Mouse (Mus musculus): ENCODE results near the gene Zfp239. TPM values are rescaled to one million over a fixed set of nuclear protein-coding genes. Genes with fewer than 3 reads are reported as not detected.
A peak's percentile ranks its signal among the peaks of the same experiment; 100 is the strongest.

The Zfp239 gene
- total and polyA plus RNA-seq, 3 experiments, result 0.29 to 0.64 (median 0.47) TPM

GRCm38 (mm10) chr6:117918043-117918442, 56.1 kb downstream of the Zfp239 start:
- H3K27me3 ChIP-seq (ENCODE audit: control insufficient read depth, insufficient read depth, low read length), result no peaks in the 10 kb centered on the region
- TF ChIP-seq POLR2A (IDR thresholded peaks at IDR 0.05; ENCODE audit: insufficient read depth, low read depth, low read length) (no peak), EP300 (IDR thresholded peaks at IDR 0.05; ENCODE audit: insufficient read depth, low read depth, low read length) (no peak), CTCF (IDR thresholded peaks at IDR 0.05) (no peak)
- H3K4me1 ChIP-seq (ENCODE audit: control insufficient read depth, insufficient read depth, low read length), result peaks cover 8% of the 10 kb centered on the region
- H3K36me3 ChIP-seq (ENCODE audit: control insufficient read depth, insufficient read depth, low read length), result peaks cover 44% of the 10 kb centered on the region
- peak overlapping the region; percentile 63 for H3K4me3 ChIP-seq
- intact Hi-C loops (cut with DNase I), result loop anchor here (5.0 kb wide), 1 partner anchor 751 kb away; the partner anchor contains the start of gene Cxcl12
- no peak for DNase-seq
- 5% methylated on average over 5 of the region's 5 CpGs for WGBS
- peak overlapping the region; percentile 96 for H3K27ac ChIP-seq
- peaks cover 3% of the 10 kb centered on the region; the same call in 1 of the 2 replicates for H3K79me2 ChIP-seq (replicated peaks; ENCODE audit: control insufficient read depth, insufficient read depth, low read length)
- peak overlapping the region; percentile 54 for H3K9ac ChIP-seq (ENCODE audit: low read depth, low read length)

DNA sequence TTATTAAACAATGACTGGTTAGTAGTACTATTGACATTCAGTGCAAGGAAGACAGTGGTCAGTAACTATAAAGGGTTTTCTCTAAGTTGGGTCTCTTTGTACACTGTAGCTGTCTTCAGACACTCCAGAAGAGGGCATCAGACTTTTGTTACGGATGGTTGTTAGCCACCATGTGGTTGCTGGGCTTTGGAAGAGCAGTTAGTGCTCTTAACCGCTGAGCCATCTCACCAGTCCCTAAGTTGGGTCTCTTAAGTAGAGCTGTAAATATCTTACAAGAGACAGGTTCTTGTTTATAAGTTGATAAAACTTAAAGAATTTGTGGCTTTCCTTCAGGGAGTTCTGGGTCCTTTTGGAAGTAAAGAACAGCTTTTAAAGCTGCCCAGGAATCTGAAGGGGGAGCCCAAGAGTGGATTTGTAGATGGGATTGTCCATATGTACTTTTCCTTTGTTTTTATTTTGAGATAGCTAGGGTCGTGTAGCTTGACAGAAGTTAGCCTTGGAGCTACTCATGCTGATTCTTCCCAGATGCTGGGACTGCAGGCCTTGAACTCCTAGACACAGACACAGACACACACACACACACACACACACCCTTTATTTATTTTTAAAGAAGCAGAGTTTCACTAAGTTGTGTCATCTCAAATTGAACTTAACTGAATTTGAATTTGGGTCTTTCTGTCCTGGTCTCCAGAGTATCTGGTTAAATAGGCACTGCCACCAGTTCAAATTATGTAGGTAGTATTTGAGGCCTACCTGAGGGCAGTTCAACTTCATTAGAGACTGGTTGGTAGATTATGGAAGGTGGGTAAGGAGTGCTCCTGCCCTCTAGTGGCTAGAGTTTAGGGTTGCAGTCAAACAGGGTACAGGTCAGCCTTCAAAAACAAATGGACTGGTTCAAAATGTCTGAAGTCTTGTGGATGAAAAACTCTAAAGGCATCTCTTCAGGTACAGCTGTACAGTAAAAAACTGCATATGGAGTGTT, 59.0 kb downstream of the Zfp239 start:
- peak in 1 of 2 experiments; percentile 30 for DNase-seq
- H3K79me2 ChIP-seq (replicated peaks; ENCODE audit: control insufficient read depth, insufficient read depth, low read length), result peaks cover 3% of the 10 kb centered on the region; the same call in 1 of the 2 replicates
- peaks cover 6% of the 10 kb centered on the region for H3K4me1 ChIP-seq (ENCODE audit: control insufficient read depth, insufficient read depth, low read length)
- intact Hi-C loops (cut with DNase I), result loop anchor here (2.0 kb wide), 1 partner anchor 14 kb away; no protein-coding TSS in a partner anchor
- H3K4me3 ChIP-seq, result no peak overlapping the region
- H3K27ac ChIP-seq, result no peak overlapping the region
- WGBS, result 35% methylated on average over 3 of the region's 3 CpGs
- no peak overlapping the region for H3K9ac ChIP-seq (ENCODE audit: low read depth, low read length)
- H3K36me3 ChIP-seq (ENCODE audit: control insufficient read depth, insufficient read depth, low read length), result peaks cover 41% of the 10 kb centered on the region
- H3K27me3 ChIP-seq (ENCODE audit: control insufficient read depth, insufficient read depth, low read length), result no peaks in the 10 kb centered on the region
- TF ChIP-seq CTCF (IDR thresholded peaks at IDR 0.05), result peak; percentile 95
- TF ChIP-seq POLR2A (IDR thresholded peaks at IDR 0.05; ENCODE audit: insufficient read depth, low read depth, low read length), result no peak

GRCm38 (mm10) chr6:117922041-117922440, 60.1 kb downstream of the Zfp239 start:
- Histone ChIP-seq H3K4me1 (ENCODE audit: control insufficient read depth, insufficient read depth, low read length) (peaks cover 6% of the 10 kb centered on the region), H3K36me3 (ENCODE audit: control insufficient read depth, insufficient read depth, low read length) (peaks cover 38% of the 10 kb centered on the region), H3K9ac (ENCODE audit: low read depth, low read length) (no peak overlapping the region), H3K27ac (no peak overlapping the region), H3K27me3 (ENCODE audit: control insufficient read depth, insufficient read depth, low read length) (no peaks in the 10 kb centered on the region), H3K4me3 (no peak overlapping the region), H3K79me2 (replicated peaks; ENCODE audit: control insufficient read depth, insufficient read depth, low read length) (peaks cover 3% of the 10 kb centered on the region; the same call in 1 of the 2 replicates)
- WGBS, result 78% methylated on average over 3 of the region's 3 CpGs
- TF ChIP-seq EP300 (IDR thresholded peaks at IDR 0.05; ENCODE audit: insufficient read depth, low read depth, low read length) (no peak), POLR2A (IDR thresholded peaks at IDR 0.05; ENCODE audit: insufficient read depth, low read depth, low read length) (no peak), CTCF (IDR thresholded peaks at IDR 0.05) (no peak)
- DNase-seq, result no peak
- intact Hi-C loops (cut with DNase I), result no loop called here

Other genes with a start within 250 kb of the Zfp239 start
- 10 to 100 TPM; 28.4 to 30.9 TPM for gene Zfp637, start 20.9 kb upstream of the Zfp239 start, total RNA-seq (2021)
- 23.5 and 27.8 TPM in 2 replicates for gene Zfp637, start 20.9 kb upstream of the Zfp239 start, polyA plus RNA-seq (2012; rRNA removed)
- 100 to 1,000 TPM; 185 to 192 TPM for gene Hnrnpf, start 38.2 kb downstream of the Zfp239 start, total RNA-seq (2021)
- gene Hnrnpf, start 38.2 kb downstream of the Zfp239 start, polyA plus RNA-seq (2012; rRNA removed), result 66.1 and 95.9 TPM in 2 replicates
- gene Fxyd4, start 75.6 kb downstream of the Zfp239 start, total RNA-seq (2021), result not detected
- gene Fxyd4, start 75.6 kb downstream of the Zfp239 start, polyA plus RNA-seq (2012; rRNA removed), result 0.25 TPM in 1 of 2 replicates, not detected in the other
- under 1 TPM; 0.18 to 0.37 TPM for gene Rasgef1a, start 149.3 kb downstream of the Zfp239 start, total RNA-seq (2021)
- 0.26 and 0.37 TPM in 2 replicates for gene Rasgef1a, start 149.3 kb downstream of the Zfp239 start, polyA plus RNA-seq (2012; rRNA removed)

All from heart, adult 2 months (tissue).